Mouse (Mus musculus): ENCODE results near the gene Pkp1. TPM values are rescaled to one million over a fixed set of nuclear protein-coding genes. Genes with fewer than 3 reads are reported as not detected.

Gene Pkp1
- polyA plus RNA-seq, 1 experiment from 2014 or later, result not detected

DNA sequence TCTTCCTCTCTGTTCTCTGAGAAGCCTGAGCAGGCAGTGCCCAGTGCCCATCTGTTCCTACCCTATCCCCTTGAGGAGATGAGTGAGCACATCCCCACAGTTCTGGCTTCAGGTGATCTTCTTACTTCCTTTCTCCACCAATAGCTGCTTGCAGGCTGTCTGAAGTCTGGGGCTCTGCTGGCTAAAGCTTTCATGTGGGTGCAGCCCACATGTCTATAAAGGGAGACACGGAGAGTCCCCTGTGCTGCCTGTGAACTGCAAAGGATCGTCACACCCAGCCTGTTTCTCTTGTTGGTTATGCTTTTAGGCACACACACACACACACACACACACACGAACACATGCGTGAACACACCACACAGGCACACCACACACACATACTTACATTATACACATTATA lies 46.0 kb downstream of the Pkp1 start:
- peaks cover 13% of the 10 kb centered on the region for H3K27me3 ChIP-seq

DNA sequence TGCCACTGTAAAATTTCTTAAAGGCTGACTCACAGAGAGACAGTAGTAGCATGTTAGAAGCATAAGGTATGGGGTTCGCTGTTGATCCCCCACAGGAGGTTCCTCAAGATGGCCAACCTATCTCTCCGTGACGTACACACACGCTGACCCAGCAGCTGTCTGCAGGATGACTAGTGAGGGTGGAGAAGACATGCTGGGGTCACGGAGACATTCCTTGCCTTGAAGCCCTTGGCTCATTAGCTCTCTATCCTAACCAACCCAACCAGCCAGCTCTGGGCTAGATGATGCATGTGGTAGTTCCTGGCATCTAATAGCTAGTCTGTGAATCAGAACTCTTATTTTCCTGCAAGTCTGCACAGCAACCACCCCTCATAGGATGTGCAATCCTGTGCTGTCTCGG lies 50.4 kb downstream of the Pkp1 start:
- WGBS (ENCODE audit: insufficient replicate concordance), result 72% methylated on average over 6 of the region's 6 CpGs
- H3K27ac ChIP-seq, result no peak overlapping the region
- no peaks in the 10 kb centered on the region for H3K36me3 ChIP-seq
- no peak for DNase-seq
- no peak for ATAC-seq (ENCODE audit: low read depth)
- no peak overlapping the region for H3K4me3 ChIP-seq (replicated peaks)
- peaks cover 18% of the 10 kb centered on the region; the same call in 1 of the 2 replicates for H3K27me3 ChIP-seq
- no peaks in the 10 kb centered on the region for H3K4me1 ChIP-seq (replicated peaks)
- no peak overlapping the region for H3K4me2 ChIP-seq
- no peaks in the 10 kb centered on the region for H3K9me3 ChIP-seq (replicated peaks)
- no peak overlapping the region for H3K9ac ChIP-seq

More for the DNA sequence above, 46.0 kb downstream of the Pkp1 start:
- no peak overlapping the region for H3K4me3 ChIP-seq (replicated peaks)
- H3K9ac ChIP-seq, result no peak overlapping the region
- 61% methylated on average over 4 of the region's 4 CpGs for WGBS (ENCODE audit: insufficient replicate concordance)
- no peaks in the 10 kb centered on the region for H3K9me3 ChIP-seq (replicated peaks)
- DNase-seq (no peak), ATAC-seq (ENCODE audit: low read depth) (no peak)
- H3K36me3 ChIP-seq, result no peaks in the 10 kb centered on the region
- no peak overlapping the region for H3K4me2 ChIP-seq
- no peaks in the 10 kb centered on the region for H3K4me1 ChIP-seq (replicated peaks)
- no peak overlapping the region for H3K27ac ChIP-seq

DNA sequence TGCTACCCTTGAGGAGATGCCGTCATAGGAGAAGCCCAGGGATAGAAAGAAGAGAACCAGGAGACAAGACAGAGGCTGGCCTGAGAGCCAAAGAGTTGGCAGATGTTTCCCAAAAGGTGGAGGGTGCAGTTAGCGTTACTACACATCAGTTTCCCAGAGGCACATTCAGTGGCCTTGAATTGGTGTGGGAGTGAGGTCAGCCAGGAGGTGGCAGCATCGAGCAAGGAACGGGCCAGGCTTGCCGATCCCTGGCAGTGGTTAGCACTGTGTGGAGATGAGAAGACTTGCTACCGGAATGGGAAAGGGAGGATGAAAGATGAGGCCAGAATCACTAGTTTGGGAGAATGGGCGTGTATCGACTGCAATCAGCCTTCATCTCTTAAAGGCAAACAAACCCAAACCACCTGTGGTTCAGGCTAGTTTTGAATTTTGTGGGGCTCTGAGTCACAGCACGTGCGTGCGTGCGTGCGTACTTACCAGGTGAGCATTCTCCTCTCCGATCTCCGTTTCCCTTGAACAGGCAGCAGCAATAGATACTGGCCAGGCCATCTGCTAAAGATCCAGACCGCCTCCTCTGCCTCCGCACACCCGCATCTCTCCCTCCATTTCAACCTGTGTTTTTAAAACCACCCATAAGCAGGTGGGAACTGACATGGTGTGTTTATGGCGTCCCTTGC lies 53.4 kb downstream of the Pkp1 start:
- ATAC-seq (ENCODE audit: low read depth) (peak; percentile 71), DNase-seq (peak; percentile 64)
- no peak overlapping the region for H3K4me2 ChIP-seq
- 46% methylated on average over 19 of the region's 19 CpGs for WGBS (ENCODE audit: insufficient replicate concordance)
- H3K27me3 ChIP-seq, result peaks cover 15% of the 10 kb centered on the region; the same call in 1 of the 2 replicates
- no peaks in the 10 kb centered on the region for H3K36me3 ChIP-seq
- H3K4me1 ChIP-seq (replicated peaks), result no peaks in the 10 kb centered on the region
- H3K9me3 ChIP-seq (replicated peaks), result no peaks in the 10 kb centered on the region
- no peak overlapping the region for H3K9ac ChIP-seq
- no peak overlapping the region for H3K27ac ChIP-seq
- no peak overlapping the region for H3K4me3 ChIP-seq (replicated peaks)

DNA sequence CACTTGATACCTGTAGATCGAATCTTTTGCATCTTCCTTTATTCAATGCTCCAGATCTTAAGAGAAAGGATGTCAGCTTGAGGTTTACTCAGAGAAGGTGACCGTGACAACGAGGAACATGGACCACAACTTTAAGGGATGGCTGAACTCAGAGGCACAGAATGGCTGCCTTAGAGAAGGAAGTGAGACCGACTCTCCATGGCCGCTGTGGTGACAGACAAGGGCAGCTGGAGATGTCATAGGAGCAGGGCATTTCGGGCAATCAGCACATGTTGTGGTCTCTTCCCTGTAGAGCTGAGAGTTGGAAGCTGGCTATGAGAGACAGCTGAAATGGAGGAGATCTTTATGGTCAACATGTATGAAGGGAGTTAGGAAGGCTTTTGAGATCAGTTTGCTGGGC lies 54.2 kb downstream of the Pkp1 start:
- Histone ChIP-seq H3K9ac (no peak overlapping the region), H3K9me3 (replicated peaks) (no peaks in the 10 kb centered on the region), H3K4me2 (no peak overlapping the region), H3K27ac (no peak overlapping the region), H3K4me1 (replicated peaks) (no peaks in the 10 kb centered on the region), H3K36me3 (no peaks in the 10 kb centered on the region), H3K4me3 (replicated peaks) (no peak overlapping the region), H3K27me3 (peaks cover 15% of the 10 kb centered on the region; the same call in 1 of the 2 replicates)
- ATAC-seq (ENCODE audit: low read depth) (no peak), DNase-seq (no peak)
- 53% methylated on average over 6 of the region's 6 CpGs for WGBS (ENCODE audit: insufficient replicate concordance)

DNA sequence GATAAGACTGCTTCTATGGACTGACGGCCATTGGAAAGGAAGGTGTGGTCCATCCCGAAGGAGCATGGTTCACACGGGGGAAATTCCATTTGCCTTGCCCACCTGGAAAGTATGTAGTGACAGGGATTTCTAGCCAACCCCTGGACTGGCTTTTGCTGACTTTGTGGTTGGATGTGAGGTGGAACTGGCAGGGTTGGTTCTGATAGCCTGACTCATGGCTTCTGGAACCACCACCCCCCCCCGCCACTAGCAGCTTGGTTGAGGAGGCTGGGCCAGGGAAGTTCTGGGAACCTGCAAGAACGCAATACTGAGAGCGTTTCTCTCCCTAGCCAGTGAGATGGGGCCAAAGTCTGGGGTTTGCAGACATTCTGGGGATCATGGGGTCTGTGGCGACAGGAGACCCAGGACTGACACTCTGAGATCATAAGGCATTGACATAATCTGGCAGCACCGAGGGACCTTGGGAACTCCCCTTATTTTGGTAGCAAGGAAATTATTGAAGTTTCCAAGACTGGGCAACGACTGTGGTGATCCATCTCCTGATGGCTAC lies 55.1 kb downstream of the Pkp1 start:
- H3K4me1 ChIP-seq (replicated peaks), result no peaks in the 10 kb centered on the region
- H3K9me3 ChIP-seq (replicated peaks), result no peaks in the 10 kb centered on the region
- no peak overlapping the region for H3K4me2 ChIP-seq
- no peak overlapping the region for H3K27ac ChIP-seq
- 56% methylated on average over 9 of the region's 9 CpGs for WGBS (ENCODE audit: insufficient replicate concordance)
- DNase-seq, result no peak
- no peak for ATAC-seq (ENCODE audit: low read depth)
- no peak overlapping the region for H3K4me3 ChIP-seq (replicated peaks)
- no peak overlapping the region for H3K9ac ChIP-seq
- H3K27me3 ChIP-seq, result peaks cover 15% of the 10 kb centered on the region; the same call in 1 of the 2 replicates
- H3K36me3 ChIP-seq, result no peaks in the 10 kb centered on the region

DNA sequence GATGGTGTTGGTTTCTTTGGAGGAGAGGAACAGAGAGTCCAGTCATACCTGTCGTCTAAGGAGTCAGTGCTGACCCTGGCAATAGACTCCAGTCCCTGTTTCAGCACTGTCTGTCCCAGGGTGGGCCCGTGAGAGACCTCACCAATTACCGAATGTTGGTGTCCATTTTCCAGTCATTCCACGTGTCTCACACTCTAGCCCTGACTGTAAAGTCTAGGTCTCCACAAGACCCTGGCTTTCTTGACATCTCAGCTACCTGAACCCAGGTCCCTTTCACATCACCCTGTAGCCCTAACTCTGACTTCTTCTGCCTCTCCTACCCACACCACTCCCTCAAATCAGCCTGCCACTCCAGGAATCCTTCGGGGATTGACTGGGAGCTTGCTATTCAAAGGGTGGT lies 56.4 kb downstream of the Pkp1 start:
- Histone ChIP-seq H3K27ac (no peak overlapping the region), H3K9me3 (replicated peaks) (no peaks in the 10 kb centered on the region), H3K4me1 (replicated peaks) (peaks cover 1% of the 10 kb centered on the region), H3K4me2 (no peak overlapping the region), H3K4me3 (replicated peaks) (no peak overlapping the region), H3K27me3 (peaks cover 15% of the 10 kb centered on the region; the same call in 1 of the 2 replicates), H3K9ac (no peak overlapping the region), H3K36me3 (no peaks in the 10 kb centered on the region)
- DNase-seq (no peak), ATAC-seq (ENCODE audit: low read depth) (no peak)
- WGBS (ENCODE audit: insufficient replicate concordance), result 60% methylated on average over 5 of the region's 5 CpGs

DNA sequence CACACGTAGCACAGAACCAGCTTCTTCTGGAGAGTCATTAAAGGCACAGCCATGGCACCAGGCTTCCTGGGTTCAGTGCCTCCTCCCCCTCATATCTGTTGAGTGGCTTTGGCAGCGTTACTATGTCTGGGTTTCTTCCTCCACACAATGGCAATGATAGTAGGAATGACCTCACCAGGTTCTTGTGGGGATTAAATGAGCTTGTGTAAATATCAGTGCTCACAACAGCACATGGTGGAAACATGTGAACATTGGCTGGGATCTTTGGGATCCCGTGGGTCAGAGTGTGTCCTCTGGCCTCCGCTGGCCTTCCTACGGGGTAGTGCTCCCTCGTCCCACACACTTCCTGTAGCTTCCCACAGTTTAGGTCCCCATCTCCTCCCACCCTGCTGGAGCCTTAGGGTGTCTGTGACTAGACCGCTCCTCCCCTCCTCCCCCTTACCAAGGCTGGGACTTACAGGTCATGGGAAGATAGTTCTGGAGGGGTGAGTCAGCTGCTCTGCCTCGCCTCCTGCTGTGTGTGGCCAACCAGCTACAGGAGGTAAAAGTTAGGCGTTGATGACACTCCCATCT lies 56.9 kb downstream of the Pkp1 start:
- Histone ChIP-seq H3K4me1 (replicated peaks) (peaks cover 6% of the 10 kb centered on the region), H3K27ac (no peak overlapping the region), H3K4me3 (replicated peaks) (no peak overlapping the region), H3K4me2 (no peak overlapping the region), H3K27me3 (peaks cover 11% of the 10 kb centered on the region; the same call in 1 of the 2 replicates), H3K9ac (no peak overlapping the region), H3K36me3 (no peaks in the 10 kb centered on the region), H3K9me3 (replicated peaks) (no peaks in the 10 kb centered on the region)
- ATAC-seq (ENCODE audit: low read depth), result no peak
- WGBS (ENCODE audit: insufficient replicate concordance), result 47% methylated on average over 9 of the region's 9 CpGs
- no peak for DNase-seq

DNA sequence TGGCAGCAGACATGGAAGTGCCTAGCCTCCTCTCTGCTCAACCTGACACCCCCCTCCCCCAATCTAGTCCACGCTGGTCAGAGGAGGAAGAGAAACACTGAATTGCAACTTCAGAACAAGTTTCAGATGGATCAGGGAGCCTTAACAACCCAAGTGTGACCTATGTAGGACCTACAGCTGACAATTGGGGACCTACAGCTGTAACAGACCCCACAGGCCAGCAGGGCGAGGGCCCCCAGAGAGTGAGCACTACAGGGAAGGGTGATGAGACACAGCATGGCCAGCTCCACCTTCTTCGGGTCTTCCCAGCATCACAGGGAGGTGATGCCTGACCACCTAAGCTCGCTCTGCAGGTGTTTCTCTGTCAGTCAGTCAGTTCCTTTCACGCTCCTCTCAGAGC lies 57.9 kb downstream of the Pkp1 start:
- Histone ChIP-seq H3K4me3 (replicated peaks) (no peak overlapping the region), H3K9ac (no peak overlapping the region), H3K4me2 (no peak overlapping the region), H3K4me1 (replicated peaks) (peaks cover 13% of the 10 kb centered on the region), H3K27ac (no peak overlapping the region), H3K36me3 (no peaks in the 10 kb centered on the region), H3K27me3 (peaks cover 8% of the 10 kb centered on the region; the same call in 1 of the 2 replicates), H3K9me3 (replicated peaks) (no peaks in the 10 kb centered on the region)
- 43% methylated on average over 5 of the region's 5 CpGs for WGBS (ENCODE audit: insufficient replicate concordance)
- no peak for ATAC-seq (ENCODE audit: low read depth)
- DNase-seq, result no peak

DNA sequence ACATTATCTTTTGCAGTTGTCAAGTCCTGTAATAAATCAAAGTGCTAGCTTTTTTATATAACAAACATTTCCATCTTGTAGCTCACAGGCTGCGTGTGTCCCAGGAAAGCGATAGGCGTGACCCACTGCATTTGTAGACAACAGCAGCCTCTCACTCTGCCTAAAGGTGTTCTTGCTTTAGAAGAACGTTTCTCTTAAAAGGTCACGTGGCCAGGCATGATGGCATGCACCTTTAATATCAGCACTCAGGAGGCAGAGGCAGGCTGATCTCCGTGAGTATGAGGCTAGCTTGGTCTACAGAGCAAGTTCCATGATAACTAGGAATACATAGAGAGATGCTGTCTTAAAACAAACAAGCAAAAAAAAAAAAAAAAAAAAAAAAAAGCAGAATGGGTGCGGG lies 60.5 kb downstream of the Pkp1 start:
- WGBS (ENCODE audit: insufficient replicate concordance), result 71% methylated on average over 7 of the region's 7 CpGs
- Histone ChIP-seq H3K9me3 (replicated peaks) (no peaks in the 10 kb centered on the region), H3K4me1 (replicated peaks) (peaks cover 34% of the 10 kb centered on the region), H3K27ac (no peak overlapping the region), H3K36me3 (no peaks in the 10 kb centered on the region), H3K9ac (no peak overlapping the region), H3K27me3 (no peaks in the 10 kb centered on the region), H3K4me3 (replicated peaks) (no peak overlapping the region), H3K4me2 (no peak overlapping the region)
- no peak for DNase-seq
- no peak for ATAC-seq (ENCODE audit: low read depth)

DNA sequence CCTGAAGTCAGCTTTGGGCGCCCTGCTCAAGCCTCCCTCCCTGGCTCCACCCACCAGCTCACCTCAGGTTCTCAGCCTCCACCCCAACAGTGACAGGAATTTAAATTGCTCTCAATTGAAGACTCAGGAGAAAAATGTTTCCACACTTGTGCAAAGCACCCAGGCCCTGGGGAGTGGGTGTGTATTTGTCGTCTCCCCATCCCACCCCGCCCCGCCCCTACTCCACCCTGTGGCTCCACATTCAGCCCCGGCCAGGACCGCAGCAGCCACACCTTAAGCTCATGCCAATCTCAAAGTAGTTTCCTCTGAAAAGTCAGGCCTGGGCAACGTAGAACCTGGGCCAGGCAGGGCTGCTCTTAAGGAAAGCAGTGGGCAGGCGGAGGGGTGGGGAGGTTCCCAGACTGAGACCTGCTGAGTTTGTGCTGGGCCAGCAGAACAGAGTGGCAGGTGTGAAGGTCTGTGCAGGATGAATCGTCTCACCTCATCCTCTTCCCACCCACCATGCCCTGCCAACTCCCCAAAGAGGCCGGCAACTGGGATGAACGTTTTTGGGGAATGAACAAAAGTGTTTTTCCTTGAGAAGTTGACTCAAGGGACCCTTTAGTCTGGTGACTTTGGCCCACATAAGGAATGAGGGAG lies 61.8 kb downstream of the Pkp1 start:
- ATAC-seq (ENCODE audit: low read depth) (peak; percentile 46; the same call in 1 of the 2 replicates), DNase-seq (no peak)
- H3K9ac ChIP-seq, result no peak overlapping the region
- no peak overlapping the region for H3K4me2 ChIP-seq
- peaks cover 47% of the 10 kb centered on the region for H3K4me1 ChIP-seq (replicated peaks)
- no peak overlapping the region for H3K4me3 ChIP-seq (replicated peaks)
- H3K9me3 ChIP-seq (replicated peaks), result no peaks in the 10 kb centered on the region
- H3K27ac ChIP-seq, result no peak overlapping the region
- no peaks in the 10 kb centered on the region for H3K27me3 ChIP-seq
- H3K36me3 ChIP-seq, result no peaks in the 10 kb centered on the region
- WGBS (ENCODE audit: insufficient replicate concordance), result 45% methylated on average over 11 of the region's 11 CpGs

DNA sequence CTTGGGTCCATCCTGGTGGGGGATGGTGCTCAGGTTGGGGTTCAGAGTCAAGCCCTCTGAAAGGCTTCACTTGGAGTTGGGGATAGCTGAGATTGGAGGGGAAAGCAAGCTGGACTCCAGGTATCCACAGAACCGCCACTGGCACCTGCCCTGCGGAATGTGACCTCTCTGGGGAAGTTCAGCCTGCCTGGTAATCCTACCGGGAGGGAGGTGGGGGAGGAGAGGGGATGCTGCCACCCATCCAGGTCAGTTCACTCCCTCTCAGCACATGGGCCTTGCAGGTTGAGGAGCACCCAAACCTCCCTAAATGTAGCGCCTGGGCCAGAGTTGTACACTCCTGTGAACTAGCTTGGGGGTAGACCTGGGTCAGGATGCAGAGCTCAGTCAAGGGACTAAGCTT lies 62.9 kb downstream of the Pkp1 start:
- H3K4me1 ChIP-seq (replicated peaks), result peaks cover 59% of the 10 kb centered on the region
- no peak overlapping the region for H3K9ac ChIP-seq
- WGBS (ENCODE audit: insufficient replicate concordance), result 66% methylated on average over 4 of the region's 4 CpGs
- H3K4me2 ChIP-seq, result no peak overlapping the region
- H3K27me3 ChIP-seq, result no peaks in the 10 kb centered on the region
- DNase-seq (no peak), ATAC-seq (ENCODE audit: low read depth) (no peak)
- H3K9me3 ChIP-seq (replicated peaks), result no peaks in the 10 kb centered on the region
- no peak overlapping the region for H3K4me3 ChIP-seq (replicated peaks)
- H3K27ac ChIP-seq, result no peak overlapping the region
- H3K36me3 ChIP-seq, result no peaks in the 10 kb centered on the region

Data from liver, embryonic 13.5 days (tissue).